Mouse (Mus musculus): ENCODE data around the gene Gm136.

Gene Gm136

DNA sequence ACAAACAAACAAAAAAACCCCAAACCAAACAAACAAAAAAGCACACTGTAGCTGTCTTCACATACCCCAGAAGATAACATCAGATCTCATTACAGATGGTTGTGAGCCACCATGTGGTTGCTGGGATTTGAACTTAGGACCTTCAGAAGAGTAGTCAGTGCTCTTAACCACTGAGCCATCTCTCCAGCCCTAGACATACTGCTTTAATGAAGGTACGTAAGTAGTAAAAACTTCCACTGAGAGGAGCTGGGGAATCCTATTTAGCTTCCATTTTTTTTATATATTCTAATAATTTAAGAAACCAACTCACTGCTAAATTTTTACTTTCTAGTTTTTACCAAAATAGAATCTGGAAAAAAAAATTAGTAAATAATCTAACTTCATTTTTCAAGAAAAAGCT is 41.0 kb downstream of the Gm136 start:
- no peak for DNase-seq (ENCODE audit: low spot score)

DNA sequence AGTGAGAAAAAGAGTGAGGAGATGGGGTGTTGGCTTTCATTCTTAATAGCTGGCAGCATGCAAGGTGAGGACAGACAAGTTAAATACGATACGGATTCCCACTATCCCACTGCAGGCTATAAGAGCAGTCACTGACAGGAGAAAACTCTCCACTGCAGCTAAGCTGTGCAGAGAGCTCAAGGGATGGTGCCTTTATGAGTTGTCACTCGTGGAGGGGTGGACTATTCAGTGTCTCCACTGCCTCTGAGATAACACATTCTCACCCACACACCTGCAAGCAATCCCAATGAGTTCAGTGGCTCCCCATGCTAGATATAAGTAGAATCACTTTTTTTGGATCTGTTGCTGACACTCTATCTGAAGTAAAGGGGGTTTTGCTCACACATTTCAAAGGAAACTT is 47.9 kb downstream of the Gm136 start:
- no peak for DNase-seq (ENCODE audit: low spot score)

DNA sequence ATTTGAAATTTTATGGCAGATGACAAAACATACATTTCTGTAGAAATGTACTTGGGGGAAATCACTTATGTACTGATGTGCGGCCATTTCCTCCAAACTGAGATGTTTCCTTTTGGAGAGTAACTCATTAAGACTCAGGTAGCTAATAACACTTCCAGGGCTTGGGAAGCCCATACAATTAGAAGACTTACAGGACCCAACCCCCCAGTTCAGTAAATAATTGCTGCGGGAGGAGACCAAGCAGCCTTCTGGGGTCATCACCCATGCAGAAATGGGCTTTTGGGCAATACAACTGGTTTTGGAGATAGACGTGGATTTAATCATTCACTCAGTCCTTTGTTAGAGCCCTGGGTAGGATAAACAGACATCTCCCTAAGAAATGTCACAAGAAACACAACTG is 48.8 kb downstream of the Gm136 start:
- DNase-seq (ENCODE audit: low spot score), result no peak

DNA sequence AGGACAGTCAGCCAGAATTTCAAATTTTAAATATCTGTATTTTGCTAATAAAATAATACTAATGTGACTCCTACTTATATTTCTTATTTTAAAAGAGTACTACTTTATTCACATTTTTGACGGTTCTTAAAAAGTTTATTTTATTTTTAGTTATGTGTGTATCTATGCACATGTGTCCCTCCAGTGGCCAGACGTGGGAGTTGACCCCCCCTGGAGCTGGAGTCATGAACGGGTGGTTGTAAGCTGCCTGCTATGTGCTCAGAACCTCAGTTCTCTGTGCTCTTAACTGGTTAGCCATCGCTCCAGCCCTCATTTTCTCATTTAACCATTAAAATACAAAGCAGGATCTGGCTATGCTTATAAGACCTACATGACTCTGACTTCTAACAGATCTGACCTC is 53.0 kb downstream of the Gm136 start:
- no peak for DNase-seq (ENCODE audit: low spot score)

DNA sequence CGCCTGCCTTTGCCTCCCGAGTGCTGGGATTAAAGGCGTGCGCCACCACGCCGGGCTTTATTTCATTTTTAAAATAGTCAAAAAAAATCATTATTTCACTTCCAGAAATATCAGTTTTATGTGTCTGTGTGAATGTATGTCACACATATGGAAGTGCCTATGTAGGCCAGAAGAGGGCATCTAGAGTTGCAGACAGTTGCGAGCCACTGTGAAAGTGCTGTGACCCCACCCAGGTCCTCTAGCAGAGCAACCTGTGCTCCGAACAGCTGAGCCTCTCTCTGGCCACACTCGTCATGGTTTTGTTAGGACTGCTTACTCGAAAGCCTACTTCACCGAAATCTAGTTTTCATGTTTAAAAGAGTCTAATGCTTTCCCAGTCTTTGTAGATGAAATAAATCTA is 53.8 kb downstream of the Gm136 start:
- DNase-seq (ENCODE audit: low spot score), result no peak

DNA sequence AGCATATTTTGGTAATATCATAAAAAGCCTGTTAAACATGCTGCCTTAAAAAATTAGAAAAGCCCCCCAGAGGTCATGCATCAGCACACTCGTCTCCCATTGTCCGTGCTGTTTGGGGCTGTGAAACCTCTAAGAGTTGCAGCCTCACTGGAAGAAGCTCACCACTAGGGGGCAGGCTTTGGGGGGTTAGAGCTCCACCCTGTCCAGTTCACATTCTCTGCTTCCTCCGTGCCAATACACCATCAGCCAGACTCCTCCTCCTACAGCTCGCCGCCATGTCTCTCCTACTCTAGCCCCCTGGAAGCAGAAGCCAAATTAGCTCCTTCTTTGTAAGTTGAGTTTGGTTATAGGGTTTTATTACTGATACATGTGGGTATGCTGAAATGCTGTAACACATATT is 54.5 kb downstream of the Gm136 start:
- peak; percentile 61 for DNase-seq (ENCODE audit: low spot score)
